Mouse (Mus musculus) kidney, adult 9 months (tissue): ENCODE measurements around the gene Irf1.

Source experiments
- DNase-seq: peaks from one replicate; pipeline ENCODE4 v3.0.0; 2022

Gene Irf1

DNA sequence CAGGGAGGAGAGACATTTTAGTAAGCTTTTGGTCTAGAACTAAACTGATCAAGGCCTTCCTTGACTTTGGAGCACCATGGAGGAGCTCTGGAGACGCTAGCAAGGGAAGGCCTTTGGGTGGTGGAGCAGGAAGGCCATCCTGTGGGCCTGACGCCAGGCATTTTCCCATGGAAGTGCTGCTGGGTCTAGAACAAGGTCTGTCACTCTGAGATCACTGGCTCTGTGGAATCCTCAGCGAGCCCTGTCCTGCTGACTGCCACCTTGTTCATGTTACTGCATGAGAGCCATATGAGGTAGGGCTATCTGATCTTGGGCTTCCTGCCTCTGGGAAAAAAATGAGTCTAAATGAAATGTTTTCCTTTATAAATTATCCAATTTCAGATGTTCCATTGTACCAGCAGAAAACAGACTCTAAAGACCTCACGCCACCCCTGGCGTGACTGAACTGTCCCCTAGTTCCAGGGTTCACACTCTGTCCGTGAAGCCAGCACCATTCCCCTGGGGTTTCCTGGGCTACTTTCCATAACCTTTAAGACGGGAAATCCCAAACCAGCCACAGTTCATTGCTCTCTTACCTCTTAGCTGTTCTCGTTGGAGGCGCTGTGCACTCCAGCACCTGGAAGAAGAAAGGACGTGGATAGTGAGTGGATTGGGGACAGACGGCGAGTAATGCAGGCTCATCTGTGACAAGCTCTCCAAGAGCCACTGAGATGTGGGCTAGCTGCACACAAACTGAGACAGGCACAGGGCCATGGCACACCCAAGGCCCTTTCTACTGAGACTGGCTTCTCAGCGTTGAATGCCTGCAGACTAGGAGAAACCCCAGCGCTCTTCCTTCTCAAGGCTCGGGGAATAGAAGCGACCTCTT lies 43.4 kb downstream of the Irf1 start:
- peak; percentile 88 for DNase-seq

DNA sequence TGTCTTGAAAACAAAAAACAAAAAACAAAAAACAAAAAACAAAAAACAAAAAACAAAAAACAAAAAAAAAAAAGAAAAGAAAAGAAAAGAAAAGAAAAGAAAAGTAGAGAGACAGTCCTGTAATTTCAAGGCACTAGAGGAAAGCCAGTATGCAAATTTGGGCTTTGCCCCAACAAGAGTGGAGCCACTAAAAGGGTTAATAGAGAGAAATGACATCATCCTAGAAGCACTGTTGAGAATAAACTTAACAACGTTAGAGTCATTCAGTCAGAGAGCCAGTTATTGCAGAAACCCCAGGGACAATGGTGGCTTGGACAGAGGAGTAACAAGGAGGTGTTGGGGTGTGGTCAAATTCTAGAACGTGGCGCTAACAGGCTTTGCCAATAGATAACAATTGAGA lies 45.0 kb downstream of the Irf1 start:
- DNase-seq, result no peak

DNA sequence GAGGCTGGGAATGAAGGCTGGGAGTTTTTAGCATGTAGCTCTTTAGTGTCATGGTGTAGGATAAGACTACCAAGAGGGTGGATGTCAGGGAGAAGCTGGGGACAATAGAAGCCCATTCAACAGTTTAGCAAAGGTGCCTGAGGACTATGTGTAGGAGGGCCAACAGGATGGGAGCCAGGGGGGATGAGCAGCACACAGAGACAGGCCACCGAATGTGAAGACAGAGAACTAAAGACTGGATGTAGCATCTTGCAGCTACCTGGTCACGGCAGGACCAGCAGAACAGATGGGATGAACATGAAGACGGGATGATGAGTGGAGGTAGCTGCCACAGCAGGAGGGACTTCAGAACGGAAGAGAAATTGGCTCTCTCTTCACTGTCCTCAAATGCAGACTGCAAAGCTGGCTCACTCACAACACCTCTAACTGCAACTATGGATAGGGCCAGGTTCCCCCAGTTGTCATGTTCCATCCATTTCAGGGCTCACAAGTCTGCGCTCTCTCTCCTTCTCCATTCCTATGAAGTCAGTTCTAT lies 47.1 kb downstream of the Irf1 start:
- no peak for DNase-seq

DNA sequence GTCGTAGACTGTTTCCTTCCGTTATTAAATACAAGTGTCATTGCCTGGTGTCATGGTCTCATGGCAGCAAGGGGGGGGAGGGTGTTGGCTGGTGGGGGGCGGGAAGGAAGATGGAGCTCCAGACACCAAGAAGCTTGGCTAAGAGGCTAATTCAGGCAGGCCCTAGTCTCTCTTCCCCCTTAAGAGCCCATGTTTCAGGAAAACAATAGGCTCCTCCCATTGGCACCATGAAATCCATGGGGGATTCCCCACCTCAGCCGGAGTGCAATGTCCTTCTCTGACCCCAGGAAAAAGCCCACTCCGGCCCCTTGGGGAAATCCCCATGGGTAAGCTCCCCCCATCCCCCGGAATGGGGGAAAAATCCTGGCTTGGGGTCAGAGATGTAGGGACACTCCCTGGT lies 49.0 kb downstream of the Irf1 start:
- peak; percentile 61 for DNase-seq

DNA sequence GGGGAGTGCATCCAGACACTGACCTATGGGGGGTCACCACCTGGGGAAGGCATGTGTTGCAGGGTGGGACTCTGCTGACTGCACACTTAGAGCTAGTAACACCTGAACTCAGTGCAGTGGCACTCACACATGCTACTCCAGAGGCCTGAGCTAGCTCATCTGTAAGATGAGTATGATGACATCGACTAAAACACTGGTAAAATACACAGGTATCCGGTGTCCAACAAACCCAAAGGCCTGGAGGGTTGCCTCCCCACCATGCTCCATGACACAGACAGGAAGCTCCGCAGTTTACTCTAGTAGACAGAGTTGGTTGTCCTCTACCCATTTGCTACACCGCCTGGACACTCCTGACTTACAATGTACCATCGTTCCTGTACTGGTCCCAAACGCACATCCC lies 49.7 kb downstream of the Irf1 start:
- DNase-seq, result no peak

DNA sequence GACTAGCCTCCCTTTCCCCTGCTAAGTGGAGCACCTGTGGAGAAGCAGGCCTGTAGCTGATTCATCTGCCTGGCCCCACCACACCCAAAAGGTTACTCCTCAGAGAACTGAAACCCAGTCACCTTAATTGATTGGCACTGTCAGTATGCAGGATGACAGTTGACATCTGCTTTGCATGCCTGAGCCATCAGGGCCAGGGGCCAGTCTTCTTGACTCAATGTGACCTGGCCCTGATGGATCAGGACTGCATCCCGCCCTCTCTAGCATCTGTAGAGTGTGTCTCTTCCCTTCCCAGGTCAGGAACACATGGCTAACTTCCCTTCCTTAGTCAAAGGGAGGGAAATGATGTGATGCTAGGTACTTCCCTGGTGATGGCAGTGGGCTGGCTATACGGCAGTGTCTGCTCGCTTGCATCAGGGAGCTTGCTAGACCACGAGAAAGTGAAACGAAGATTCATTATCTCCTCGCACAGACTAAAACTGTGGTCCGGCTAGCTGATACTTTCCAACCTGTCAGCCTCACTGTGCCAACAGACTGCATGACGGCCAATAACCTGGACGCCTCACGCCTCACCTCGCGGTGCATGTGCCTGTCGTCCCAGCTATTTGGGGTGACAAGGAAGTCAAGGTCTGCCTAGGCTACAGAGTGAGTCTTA lies 50.8 kb downstream of the Irf1 start:
- no peak for DNase-seq

GRCm38 (mm10) chr11:53821230-53821944 lies 51.6 kb downstream of the Irf1 start:
- DNase-seq, result no peak

DNA sequence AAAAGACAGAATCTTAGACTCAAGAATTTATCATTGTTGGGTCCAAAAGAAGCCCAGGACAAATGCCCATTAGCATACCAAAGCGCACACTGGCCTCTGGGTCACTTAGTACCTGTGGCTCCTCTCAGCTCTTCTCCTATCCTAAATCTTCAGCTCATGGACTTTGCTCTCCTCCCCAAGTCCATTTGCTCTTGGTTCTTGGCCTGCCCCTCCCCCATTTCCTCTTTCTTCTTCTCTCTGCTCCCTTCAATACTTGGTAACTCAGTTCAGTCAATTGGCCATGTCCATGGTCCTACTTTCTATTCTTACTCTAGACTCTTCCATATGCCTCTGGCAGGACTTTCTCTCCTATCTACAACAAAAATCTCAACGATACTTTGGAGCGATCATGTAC lies 52.1 kb downstream of the Irf1 start:
- peak; percentile 47 for DNase-seq

DNA sequence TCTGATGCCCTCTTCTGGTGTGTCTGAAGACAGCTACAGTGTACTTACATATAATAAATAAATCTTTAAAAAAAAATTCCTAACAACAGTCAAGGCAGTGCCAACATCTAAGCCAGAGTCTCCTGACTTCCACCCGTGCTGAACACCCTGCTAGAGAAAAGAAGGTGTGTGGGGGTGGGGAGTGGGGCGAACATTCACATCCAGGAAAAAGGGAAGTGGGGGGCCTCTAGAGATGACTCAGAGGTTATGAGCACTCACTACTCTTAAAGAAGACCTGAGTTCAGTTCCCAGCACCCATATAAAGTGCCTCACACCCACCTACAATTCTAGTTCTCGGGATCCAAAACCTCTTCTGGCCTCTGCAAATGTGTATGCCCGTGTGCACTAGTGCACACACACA lies 55.6 kb downstream of the Irf1 start:
- DNase-seq, result no peak
